Mouse (Mus musculus) CD4-positive naive resting alpha-beta T cell, adult 76 days (primary cell): ENCODE results near the gene Rcc1l. TPM values are rescaled to one million over a fixed set of nuclear protein-coding genes. Genes with fewer than 3 reads are reported as not detected.

ENCODE experiments used
- total RNA-seq: library from RNA; stranded (reverse); gene quantifications from one replicate; pipeline ENCODE4 v1.2.4, GENCODE M21; 2023

The Rcc1l gene
- 39.0 TPM for total RNA-seq

DNA sequence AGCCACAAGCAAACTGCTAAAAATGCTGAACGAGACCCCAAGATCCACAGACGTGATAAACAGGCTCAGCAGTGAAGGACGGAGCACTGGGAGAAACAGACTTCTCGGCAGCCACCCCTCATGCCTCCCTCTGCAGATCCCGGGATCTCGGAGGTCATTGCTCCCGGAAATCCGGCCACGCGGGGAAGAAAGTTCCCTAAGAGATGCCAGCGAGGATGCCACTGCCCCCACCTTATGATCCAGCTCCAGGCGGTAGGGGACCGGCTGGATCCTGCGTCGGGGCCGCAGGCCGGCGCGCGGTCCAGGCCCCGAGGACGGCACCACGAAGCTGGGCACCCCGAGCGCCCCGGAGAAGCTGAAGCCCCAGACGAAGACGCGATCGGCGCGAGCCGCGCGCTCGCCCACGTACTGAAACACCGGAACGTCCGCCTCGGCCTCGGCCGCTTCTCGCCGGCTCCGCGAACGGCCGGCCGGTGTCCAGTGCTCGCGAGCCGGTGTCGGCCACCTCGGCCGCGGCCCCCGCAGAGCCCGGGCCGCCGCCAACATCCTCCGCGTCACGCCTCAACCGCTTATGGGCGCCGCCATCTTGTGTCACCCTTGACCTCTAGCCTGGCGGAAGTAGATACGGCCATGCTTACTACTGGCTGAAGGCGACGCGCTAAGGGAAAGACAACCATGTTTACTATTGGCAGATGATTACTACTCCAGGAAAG lies at the start of gene Rcc1l:
Gene Rcc1l (minus strand): TSS at position 606 of the 713 bp plus-strand sequence.

GRCm38 (mm10) chr5:134183880-134184808 lies 7.6 kb upstream of the Rcc1l start, which contains the start of gene Gtf2ird2:
Gene Gtf2ird2 (plus strand): TSS chr5:134184019.

DNA sequence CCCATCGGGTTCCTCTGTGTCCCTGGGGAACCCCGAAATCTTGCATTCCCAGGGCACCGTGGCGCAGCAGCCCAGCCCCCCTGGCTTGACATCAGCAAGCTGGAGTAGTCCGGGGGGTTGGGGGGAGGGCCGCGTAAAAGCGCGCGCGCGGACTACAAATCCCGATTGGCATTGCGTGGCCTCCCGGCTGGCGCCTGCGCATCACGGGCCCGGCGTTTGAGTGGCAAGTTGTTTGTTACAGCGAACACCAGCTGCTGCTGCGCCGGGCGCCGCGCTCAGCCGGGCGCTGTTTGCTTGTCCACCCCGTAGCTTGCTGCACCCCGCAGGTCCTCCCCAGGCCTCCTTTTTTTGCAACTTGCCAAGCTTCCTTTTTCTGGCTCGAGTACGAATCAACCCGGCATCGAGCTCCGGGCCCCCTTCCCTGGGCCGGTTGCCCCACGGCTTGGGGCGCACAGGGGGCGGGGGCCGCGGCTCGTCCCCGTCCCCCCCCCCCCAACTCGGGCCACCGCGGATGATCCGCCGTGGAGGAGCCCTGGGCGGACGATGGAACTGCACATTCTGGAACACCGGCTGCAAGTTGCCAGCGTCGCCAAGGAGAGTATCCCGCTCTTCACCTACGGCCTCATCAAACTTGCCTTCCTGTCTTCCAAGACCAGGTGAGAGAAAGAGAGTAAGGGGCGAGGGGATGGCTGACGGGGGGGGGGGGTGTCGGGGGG lies 76.9 kb downstream of the Rcc1l start, which contains the start of gene Castor2:
Gene Castor2 (plus strand): TSS at position 216 of the 716 bp plus-strand sequence.

Other genes starting within 250 kb of the Rcc1l start
- gene Castor2, start 77.1 kb downstream of the Rcc1l start, total RNA-seq = 9.1 TPM
- gene Gtf2ird2, start 7.2 kb upstream of the Rcc1l start, total RNA-seq = 18.3 TPM
- 22.7 TPM for gene Ncf1, start 52.9 kb upstream of the Rcc1l start, total RNA-seq
- gene Gtf2i, start 138.0 kb upstream of the Rcc1l start, total RNA-seq = 180 TPM